Mouse (Mus musculus): ENCODE measurements around the gene Clec2g.
"Not testable (repeated sequence)": the region's sequence is repeated elsewhere in the genome, so short reads cannot be mapped to it uniquely, and the experiment has no call there.

Gene Clec2g

DNA sequence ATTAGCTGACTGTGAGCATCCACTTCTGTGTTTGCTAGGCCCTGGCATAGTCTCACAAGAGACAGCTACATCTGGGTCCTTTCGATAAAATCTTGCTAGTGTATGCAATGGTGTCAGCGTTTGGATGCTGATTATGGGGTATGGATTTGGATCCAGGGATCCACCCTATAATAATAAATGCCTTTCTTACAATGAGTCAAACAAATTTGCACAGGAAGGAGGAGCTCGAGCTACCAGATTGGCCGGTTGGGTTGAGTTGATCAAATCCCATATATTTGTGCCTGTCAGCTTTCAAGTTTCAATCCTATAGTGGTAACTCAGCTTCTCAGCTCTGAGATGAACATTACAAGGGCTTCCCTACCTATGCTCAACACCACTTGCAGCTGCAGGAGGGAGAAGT is at the start of gene Clec2g:
Gene Clec2g, plus strand, starts transcription at position 301 of the 400 bp plus-strand sequence.
- DNase-seq (ENCODE audit: low spot score), result not testable (repeated sequence)

DNA sequence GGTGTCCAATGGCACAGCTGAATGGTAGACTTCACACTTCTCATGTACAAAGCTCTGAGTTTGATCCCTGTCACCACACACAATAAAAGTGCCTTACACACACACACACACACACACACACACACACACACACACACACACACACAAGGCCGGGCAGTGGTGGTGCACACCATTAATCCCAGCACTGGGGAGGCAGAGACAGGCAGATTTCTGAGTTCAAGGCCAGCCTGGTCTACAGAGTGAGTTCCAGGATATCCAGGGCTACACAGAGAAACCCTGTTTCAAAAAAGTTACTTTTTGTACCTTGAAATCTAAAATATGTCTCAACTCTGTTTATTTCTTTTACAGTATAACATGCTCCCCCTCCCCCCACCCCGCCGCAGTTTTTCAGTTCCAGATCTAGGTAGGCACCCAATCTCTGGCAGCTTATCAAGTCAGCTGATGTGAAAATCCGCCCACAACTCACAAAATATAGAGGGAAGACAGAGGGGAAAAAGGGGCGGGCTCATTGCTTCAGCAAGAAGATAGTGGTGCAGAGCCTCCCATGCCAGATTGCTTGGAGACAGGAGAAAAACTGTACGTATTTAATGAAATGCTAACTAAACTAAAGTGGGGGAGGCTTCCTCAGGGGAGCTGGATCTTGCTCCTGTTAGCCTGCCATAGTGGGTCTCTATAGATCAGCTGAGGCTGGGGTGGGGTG is 46.9 kb upstream of the Clec2g start, which contains the start of gene Clec2i:
Gene Clec2i, plus strand, starts transcription at position 498 of the 700 bp plus-strand sequence.
- DNase-seq (ENCODE audit: low spot score), result not testable (repeated sequence)

DNA sequence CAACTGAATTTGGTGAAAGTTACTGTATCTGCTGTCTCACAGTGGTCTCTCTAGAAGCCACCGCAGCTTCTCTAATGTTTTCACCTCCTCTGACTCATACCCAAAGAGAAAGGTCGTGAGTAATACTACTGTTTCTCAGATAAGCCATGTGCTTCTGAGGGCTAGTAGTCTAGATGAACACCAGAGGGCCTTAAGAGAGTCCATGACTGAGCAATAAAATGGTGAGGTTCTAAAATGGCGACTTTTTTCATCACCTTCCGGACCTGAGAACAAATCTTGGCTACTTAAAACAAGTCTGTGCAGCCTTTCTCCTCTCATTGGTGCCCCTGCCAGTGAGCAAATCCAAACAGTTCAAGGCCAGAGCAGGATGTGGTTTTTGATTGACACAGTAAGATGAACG is 45.3 kb upstream of the Clec2g start:
- no peak for DNase-seq (ENCODE audit: low spot score)

DNA sequence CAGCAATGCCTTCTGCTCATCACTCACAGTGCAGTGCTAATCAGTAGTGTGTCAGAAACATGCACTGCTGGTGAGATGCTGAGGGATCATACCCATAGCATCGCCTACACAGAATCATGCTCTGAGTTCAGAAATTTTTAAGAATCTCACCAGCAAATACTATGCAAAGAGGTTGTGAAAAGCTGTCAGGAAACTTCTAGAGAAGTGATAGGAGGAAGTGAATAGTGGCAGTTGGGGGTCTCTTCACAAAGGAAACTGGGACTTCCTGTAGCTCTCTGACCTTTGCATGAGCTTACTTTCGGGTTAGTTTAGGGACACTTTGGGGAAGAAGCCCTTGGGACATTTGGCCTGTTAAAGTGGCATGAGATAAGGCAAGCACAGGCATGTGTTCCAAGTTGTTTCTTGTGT is 43.2 kb upstream of the Clec2g start, which contains the start of gene BC035044:
Gene BC035044, minus strand, starts transcription at position 179 of the 408 bp plus-strand sequence.
- DNase-seq (ENCODE audit: low spot score), result no peak

- DNase-seq (ENCODE audit: low spot score), result no peak
Observed at GRCm38 (mm10) chr6:128895404-128896001, 38.7 kb upstream of the Clec2g start.

GRCm38 (mm10) chr6:128900044-128900443 is 34.1 kb upstream of the Clec2g start:
- no peak for DNase-seq (ENCODE audit: low spot score)

DNA sequence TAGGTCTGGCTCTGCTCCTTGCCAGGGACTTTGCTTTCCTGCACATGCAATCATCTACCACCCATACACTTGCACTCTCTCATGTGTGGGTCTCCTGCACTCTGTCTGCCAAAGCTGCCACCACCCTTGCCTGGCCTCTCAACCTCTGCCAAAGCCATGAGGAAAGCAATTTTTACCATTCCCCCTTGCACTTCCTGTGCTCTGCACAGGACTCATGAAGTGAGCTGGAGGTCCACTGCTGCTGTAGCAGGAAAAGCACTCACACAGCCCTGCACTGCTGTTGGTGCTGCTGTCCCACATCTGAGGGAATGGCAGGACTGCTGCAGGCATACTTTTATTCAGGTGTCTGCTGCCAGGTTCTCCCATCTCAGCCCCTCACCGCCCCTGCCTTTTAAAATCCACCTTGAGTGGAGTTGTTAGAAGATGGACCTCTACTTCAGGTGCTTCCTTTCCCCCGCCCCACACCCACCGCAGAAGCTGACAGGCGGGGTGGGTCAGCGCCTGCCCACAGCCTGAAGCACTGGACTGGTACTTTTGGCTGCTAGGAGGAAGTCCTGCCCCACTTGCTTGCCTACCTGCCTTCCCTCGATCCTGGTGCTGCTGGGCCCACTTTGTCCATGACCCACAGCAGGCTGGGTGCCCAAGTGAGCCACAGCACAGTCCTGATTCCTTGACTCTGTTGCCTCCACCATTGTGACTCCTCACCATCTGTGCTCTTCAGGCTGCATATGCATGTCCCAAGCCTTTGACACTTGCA is 33.2 kb upstream of the Clec2g start:
- DNase-seq (ENCODE audit: low spot score), result not testable (repeated sequence)

DNA sequence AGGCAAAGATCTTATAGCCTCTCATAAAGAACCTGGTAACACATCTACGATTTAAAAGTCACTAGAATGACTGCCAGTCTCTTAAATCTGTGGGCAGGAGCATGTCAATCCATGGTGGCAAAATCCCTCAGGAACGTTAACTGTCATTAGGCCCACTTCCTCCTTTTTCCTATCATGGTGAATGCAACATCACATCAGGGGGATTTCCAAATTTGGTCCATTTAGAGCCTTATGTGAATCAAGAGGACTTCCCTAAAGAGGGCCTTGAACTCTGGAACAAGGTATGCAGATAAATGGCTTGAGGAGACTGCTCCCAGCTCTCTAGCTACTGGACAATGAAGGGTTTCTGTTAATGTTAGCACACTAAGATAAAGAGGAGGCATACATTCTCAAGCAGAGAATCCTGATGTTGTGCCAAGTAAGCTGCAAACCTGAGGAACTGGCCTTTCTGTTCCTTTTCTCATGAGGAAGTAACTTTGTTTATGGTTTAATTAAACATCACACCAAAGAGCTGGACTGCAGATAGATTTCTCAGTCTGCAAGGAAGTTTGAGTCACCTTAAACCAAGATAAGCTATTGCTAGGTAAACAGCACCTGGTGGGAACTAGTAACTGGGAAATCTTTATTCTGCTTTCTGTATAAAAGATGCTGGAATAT is 20.5 kb upstream of the Clec2g start:
- no peak for DNase-seq (ENCODE audit: low spot score)

DNA sequence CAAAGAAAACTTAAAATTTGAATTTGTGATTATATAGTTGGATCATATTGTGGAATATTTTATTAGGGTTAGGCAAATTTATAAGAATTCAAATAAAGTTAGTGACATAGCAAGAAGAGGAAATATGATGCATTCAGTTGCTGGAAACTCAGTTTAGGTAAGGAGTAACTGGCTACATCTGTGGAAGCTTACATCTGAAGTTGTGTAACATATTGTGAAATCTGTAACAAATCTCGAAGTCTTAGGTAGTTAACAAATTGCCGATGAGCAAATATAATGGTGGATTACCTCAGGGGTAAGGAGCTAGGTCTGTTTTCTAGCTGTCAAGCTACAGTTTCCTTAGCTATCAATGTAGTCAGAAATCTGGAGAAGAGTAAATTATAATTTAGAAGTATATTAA is 16.9 kb upstream of the Clec2g start:
- no peak for DNase-seq (ENCODE audit: low spot score)

DNA sequence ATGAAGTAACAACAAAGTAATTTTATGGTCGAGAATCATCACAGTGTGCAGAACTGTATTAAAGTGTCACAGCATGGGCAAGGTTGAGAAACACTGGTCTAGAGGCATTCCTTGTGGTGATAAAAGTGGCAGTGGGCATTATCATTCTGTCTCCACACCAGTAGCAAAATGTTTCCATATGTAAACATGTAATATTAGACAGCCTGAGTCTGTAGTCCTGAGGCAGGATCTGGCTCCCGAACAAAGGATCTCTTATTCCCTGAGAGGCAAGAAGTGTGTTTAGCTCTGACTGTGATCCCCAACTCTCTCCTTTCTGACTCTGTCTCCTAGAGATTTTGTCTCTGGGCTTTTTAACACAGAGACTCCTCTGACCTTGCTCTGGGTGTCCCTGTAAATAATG is 1.1 kb upstream of the Clec2g start:
- DNase-seq (ENCODE audit: low spot score), result no peak

GRCm38 (mm10) chr6:128935889-128936665 is 1.9 kb downstream of the Clec2g start:
- not testable (repeated sequence) for DNase-seq (ENCODE audit: low spot score)

- DNase-seq (ENCODE audit: low spot score), result no peak
Observed at GRCm38 (mm10) chr6:128941646-128942421, 7.7 kb downstream of the Clec2g start.

DNA sequence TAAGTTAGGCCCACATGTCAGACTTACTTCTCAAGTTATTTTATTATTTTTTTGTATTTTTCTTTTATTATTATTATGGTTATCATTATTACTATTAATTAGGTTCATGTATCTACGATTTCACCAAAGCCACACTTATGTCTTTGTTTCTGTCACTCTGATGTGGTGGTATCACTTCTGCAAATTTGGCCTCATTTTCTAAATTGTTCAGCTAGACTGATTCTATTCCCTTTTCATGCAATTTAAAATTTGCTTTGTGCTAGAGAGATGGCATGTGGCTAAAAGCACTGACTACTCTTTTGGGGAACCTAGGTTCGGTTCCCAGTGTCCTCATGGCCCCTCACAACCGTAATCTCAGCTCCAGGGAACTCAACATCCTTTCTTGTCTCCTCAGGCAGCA is 11.4 kb downstream of the Clec2g start:
- no peak for DNase-seq (ENCODE audit: low spot score)

- no peak for DNase-seq (ENCODE audit: low spot score)
Observed at GRCm38 (mm10) chr6:128961110-128961509, 26.9 kb downstream of the Clec2g start.

DNA sequence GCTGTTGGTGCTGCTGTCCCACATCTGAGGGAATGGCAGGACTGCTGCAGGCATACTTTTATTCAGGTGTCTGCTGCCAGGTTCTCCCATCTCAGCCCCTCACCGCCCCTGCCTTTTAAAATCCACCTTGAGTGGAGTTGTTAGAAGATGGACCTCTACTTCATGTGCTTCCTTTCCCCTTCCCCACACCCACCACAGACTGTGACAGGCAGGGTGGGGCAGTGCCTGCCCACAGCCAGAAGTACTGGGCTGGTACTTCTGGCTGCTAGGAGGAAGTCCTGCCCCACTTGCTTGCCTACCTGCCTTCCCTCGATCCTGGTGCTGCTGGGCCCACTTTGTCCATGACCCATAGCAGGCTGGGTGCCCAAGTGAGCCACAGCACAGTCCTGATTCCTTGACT is 27.9 kb downstream of the Clec2g start:
- DNase-seq (ENCODE audit: low spot score), result not testable (repeated sequence)

DNA sequence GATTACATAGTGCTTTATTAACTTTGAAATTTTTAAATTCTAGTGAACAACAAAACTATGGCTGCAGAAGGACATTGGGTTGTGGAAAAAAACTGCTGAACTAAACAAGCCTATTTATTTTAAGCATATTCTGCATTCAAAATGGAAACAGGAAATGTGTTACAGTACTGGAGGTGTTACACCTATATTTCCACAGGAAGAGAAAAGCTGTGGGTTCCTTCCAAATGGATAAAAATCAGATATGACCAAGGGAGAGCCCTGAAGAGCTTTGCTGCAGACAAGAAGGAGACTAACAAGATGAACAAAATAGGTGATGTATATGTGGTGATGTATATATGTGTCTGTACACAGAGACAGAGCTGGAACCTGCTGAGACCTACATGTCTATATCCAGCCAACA is 30.3 kb downstream of the Clec2g start:
- no peak for DNase-seq (ENCODE audit: low spot score)

DNA sequence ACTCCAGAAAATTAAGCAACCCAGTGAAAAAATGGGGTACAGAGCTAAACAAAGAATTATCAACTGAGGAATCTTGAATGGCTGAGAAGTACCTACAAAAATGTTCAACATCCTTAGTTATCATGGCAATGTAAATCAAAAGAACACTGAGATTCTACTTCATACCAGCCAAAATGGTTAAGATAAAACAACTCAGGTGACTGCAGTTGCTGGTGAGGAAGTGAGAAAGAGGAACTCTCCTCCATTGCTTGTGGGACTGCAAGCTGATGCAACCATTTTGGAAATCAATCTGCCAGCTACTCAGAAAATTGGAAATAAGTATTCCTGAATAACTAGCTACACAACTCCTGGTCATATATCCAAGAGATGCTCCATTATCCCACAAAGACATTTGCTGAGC is 34.3 kb downstream of the Clec2g start:
- no peak for DNase-seq (ENCODE audit: low spot score)

DNA sequence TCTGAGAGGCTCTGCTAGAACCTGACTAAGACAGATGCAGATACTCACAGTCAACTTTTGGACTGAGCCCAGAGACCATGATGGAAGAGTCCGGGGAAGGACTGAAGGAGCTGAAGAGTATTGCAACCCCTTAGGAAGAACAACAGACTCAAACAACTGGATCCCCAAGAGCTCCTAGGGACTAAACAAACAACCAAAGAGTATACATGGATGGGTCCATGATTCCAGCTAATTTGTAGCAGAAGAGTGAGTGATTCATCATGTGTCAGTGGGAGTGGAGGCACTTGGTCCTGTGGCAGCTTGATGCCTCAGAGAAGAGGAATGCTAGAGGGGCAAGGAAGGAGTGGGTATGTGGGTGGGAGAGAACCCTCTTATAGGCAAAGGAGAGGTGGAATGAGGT is 35.6 kb downstream of the Clec2g start:
- no peak for DNase-seq (ENCODE audit: low spot score)

GRCm38 (mm10) chr6:128970508-128971393 is 36.6 kb downstream of the Clec2g start:
- DNase-seq (ENCODE audit: low spot score), result not testable (repeated sequence)

Data from layer of hippocampus, adult 9-10 months (tissue).